Mouse (Mus musculus) heart, postnatal 0 days (tissue): ENCODE measurements around the gene Pde8b. TPM values are rescaled to one million over a fixed set of nuclear protein-coding genes. Genes with fewer than 3 reads are reported as not detected.

ENCODE experiments used
- ATAC-seq: fragments of 200-750 bp; cut with Nextera tagmentation; 2 replicates; pipeline ENCODE4 v1.8.0; 2017; ENCODE audit warnings: low read depth, moderate number of reproducible peaks, moderate library complexity; ENCODE audit not compliant: insufficient read depth
- DNase-seq: peaks from one replicate; pipeline ENCODE4 v3.0.0-alpha.2; 2016; ENCODE audit warnings: low spot score
- H3K27ac ChIP-seq: fragments of 300-500 bp; sonication (generic); 2 replicates; pipeline ENCODE4 v1.5.1; 2014; ENCODE audit warnings: low read depth, mild to moderate bottlenecking
- H3K27me3 ChIP-seq: fragments of 300-500 bp; sonication (generic); 2 replicates; pipeline ENCODE4 v1.6.1; 2014; ENCODE audit warnings: low read length, mixed read lengths; ENCODE audit not compliant: control insufficient read depth, insufficient read depth
- H3K36me3 ChIP-seq: fragments of 300-500 bp; sonication (generic); replicated peaks from 2 replicates; pipeline ENCODE4 v1.6.1; 2014; ENCODE audit warnings: low read length, mixed read lengths; ENCODE audit not compliant: control insufficient read depth, insufficient read depth
- H3K4me1 ChIP-seq: fragments of 300-500 bp; sonication (generic); 2 replicates; pipeline ENCODE4 v1.6.1; 2014; ENCODE audit warnings: antibody characterized with exemption; ENCODE audit not compliant: control insufficient read depth, insufficient read depth
- H3K4me2 ChIP-seq: fragments of 300-500 bp; sonication (generic); 2 replicates; pipeline ENCODE4 v1.6.1; 2014; ENCODE audit warnings: low read depth, mild to moderate bottlenecking, low read length, moderate library complexity
- H3K4me3 ChIP-seq: fragments of 300-500 bp; sonication (generic); 2 replicates; pipeline ENCODE4 v1.5.1; 2014; ENCODE audit warnings: low read depth, low read length
- H3K9ac ChIP-seq: fragments of 300-500 bp; sonication (generic); replicated peaks from 2 replicates; pipeline ENCODE4 v1.6.1; 2014; ENCODE audit warnings: low read depth, low read length, mixed read lengths
- H3K9me3 ChIP-seq: fragments of 300-500 bp; sonication (generic); replicated peaks from 2 replicates; pipeline ENCODE4 v1.6.1; 2016; ENCODE audit warnings: low read length; ENCODE audit not compliant: control insufficient read depth
- CTCF ChIP-seq: IDR thresholded peaks from 2 replicates; pipeline ENCODE4 v1.5.1; 2016; ENCODE audit warnings: antibody characterized with exemption, control low read depth, low read depth
- EP300 ChIP-seq: IDR thresholded peaks from 2 replicates; pipeline ENCODE4 v1.6.1; 2016; ENCODE audit warnings: antibody characterized with exemption, low read depth
- WGBS: fragments of 180-500 bp; shearing (Covaris S2); extraction: QIAGEN DNeasy Blood & Tissue Kit; methylation state at CpG from one replicate; pipeline ENCODE4 v1.1.7; 2014; 5-methylcytosine and 5-hydroxymethylcytosine counted together
- polyA plus RNA-seq: library from polyadenylated mRNA; unstranded; fragments of >200 nt; fragmentation: Nextera tagmentation; extraction: Ambion mirVana; gene quantifications from 2 replicates; pipeline ENCODE4 v1.2.1, GENCODE M21; 2015
- total RNA-seq: library from RNA; depleted of rRNA; stranded (reverse); fragments of >200 nt; gene quantifications from 2 replicates; pipeline ENCODE4 v1.2.3, GENCODE M21; 2014; ENCODE audit warnings: low replicate concordance

Gene Pde8b
- total and polyA plus RNA-seq, 2 experiments from 2014 or later, result 0.98 TPM; not detected in 1

DNA sequence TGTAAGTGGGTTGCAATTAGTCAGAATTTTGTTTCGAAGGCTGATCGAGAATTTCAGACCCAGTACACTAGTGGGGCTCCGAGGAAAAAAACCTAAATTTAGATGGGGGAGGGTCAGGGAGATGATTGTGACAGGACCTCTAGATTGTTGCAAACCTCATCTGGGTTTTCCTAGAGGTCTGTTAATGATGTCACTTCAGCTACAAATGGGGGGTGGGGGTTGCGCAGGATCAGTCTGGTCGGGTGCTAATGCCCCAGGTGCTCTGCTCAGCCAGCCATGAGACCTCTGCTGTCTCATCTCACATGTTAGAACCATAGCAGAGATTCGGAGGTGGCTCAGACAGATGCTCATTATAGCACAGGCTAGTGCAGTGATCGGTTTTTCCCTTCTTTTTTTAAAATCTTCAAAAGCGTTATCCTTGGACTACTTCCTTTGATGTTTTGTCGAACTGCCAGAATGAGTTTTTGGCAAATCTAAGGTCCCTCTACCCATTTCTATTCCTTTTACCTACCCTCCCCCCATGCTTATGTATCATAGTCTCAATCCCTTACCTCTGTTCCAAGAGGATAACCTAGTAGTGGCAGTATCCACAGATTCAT lies 209.9 kb downstream of the Pde8b start:
- ATAC-seq, result no peak
- Histone ChIP-seq H3K9me3 (no peaks in the 10 kb centered on the region), H3K27ac (no peak overlapping the region), H3K27me3 (no peaks in the 10 kb centered on the region), H3K4me2 (no peak overlapping the region), H3K9ac (no peak overlapping the region), H3K4me1 (no peaks in the 10 kb centered on the region), H3K36me3 (no peaks in the 10 kb centered on the region), H3K4me3 (no peak overlapping the region)
- WGBS, result 77% methylated on average over 9 of the region's 9 CpGs
- no peak for TF ChIP-seq EP300
- no peak for TF ChIP-seq CTCF
- no peak for DNase-seq

- no peak overlapping the region for H3K27ac ChIP-seq
- TF ChIP-seq EP300, result no peak
- TF ChIP-seq CTCF, result no peak
- H3K4me1 ChIP-seq, result no peaks in the 10 kb centered on the region
- H3K9ac ChIP-seq, result no peak overlapping the region
- ATAC-seq, result no peak
- no peaks in the 10 kb centered on the region for H3K27me3 ChIP-seq
- H3K4me2 ChIP-seq, result no peak overlapping the region
- no peak overlapping the region for H3K4me3 ChIP-seq
- H3K9me3 ChIP-seq, result no peaks in the 10 kb centered on the region
- peak; percentile 16 for DNase-seq
- H3K36me3 ChIP-seq, result no peaks in the 10 kb centered on the region
- 26% methylated on average over 4 of the region's 4 CpGs for WGBS
Observed at GRCm38 (mm10) chr13:95038200-95038599, 211.9 kb downstream of the Pde8b start.

DNA sequence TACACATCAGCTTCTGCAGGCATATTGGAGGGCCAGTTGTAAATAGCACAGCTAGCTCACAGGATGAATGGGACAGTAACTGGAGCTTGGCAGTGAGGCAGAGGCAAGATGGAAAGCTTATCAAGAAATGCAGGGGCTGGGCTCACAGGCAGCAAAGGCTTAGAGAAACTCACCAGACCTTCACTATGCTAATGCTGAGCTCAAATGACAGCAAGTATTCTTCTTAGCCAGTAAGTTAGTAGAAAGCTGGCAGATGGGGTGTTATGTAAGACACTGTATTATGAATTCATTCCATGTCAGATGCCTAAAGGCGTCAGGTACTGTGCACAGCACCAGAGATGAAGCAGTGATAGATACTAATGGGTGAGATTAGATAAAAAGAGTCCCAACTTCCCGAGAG lies 215.4 kb downstream of the Pde8b start:
- H3K9ac ChIP-seq, result no peak overlapping the region
- no peak overlapping the region for H3K4me3 ChIP-seq
- H3K9me3 ChIP-seq, result no peaks in the 10 kb centered on the region
- H3K36me3 ChIP-seq, result no peaks in the 10 kb centered on the region
- no peak overlapping the region for H3K4me2 ChIP-seq
- no peak for DNase-seq
- ATAC-seq, result no peak
- no peaks in the 10 kb centered on the region for H3K27me3 ChIP-seq
- H3K4me1 ChIP-seq, result 0 out of 2 replicates have a peak, but pooled peaks cover 5% of the 10 kb centered on the region
- WGBS, result 34% methylated on average over 2 of the region's 2 CpGs
- no peak overlapping the region for H3K27ac ChIP-seq
- no peak for TF ChIP-seq EP300
- no peak for TF ChIP-seq CTCF

DNA sequence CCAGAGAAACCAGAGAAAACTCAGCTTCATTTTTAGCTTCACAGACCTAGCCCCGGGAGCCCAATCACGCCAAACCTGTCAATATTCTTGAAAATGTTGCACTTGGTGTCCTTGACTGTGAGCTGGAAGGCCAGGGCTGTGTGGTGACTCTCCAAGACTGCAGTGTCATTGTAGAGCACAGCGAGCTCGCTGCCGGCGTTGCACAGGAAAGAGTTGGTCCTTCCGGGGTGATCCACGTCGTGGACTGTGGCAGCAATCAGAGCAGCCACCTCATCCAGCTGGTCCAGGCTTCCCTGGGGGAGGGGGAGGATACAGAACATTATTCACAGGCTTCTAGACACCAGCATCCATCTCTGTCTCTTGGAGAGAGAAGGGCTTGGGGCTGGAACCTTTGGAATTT lies 216.0 kb downstream of the Pde8b start:
- no peak overlapping the region for H3K9ac ChIP-seq
- no peak overlapping the region for H3K4me3 ChIP-seq
- no peaks in the 10 kb centered on the region for H3K27me3 ChIP-seq
- no peaks in the 10 kb centered on the region for H3K9me3 ChIP-seq
- ATAC-seq (no peak), DNase-seq (no peak)
- TF ChIP-seq CTCF, result no peak
- TF ChIP-seq EP300, result no peak
- no peaks in the 10 kb centered on the region for H3K36me3 ChIP-seq
- H3K4me1 ChIP-seq, result 0 out of 2 replicates have a peak, but pooled peaks cover 5% of the 10 kb centered on the region
- no peak overlapping the region for H3K4me2 ChIP-seq
- H3K27ac ChIP-seq, result no peak overlapping the region
- WGBS, result 59% methylated on average over 9 of the region's 9 CpGs

- DNase-seq (no peak), ATAC-seq (peak; percentile 24; the same call in 1 of the 2 replicates)
- H3K27me3 ChIP-seq, result no peaks in the 10 kb centered on the region
- TF ChIP-seq CTCF (no peak), EP300 (no peak)
- no peak overlapping the region for H3K27ac ChIP-seq
- no peak overlapping the region for H3K4me3 ChIP-seq
- H3K36me3 ChIP-seq, result no peaks in the 10 kb centered on the region
- 63% methylated on average over 6 of the region's 6 CpGs for WGBS
- H3K9me3 ChIP-seq, result no peaks in the 10 kb centered on the region
- H3K4me2 ChIP-seq, result no peak overlapping the region
- 0 out of 2 replicates have a peak, but pooled peaks cover 5% of the 10 kb centered on the region for H3K4me1 ChIP-seq
- no peak overlapping the region for H3K9ac ChIP-seq
Observed at GRCm38 (mm10) chr13:95032973-95033372, 217.2 kb downstream of the Pde8b start.
